Mouse (Mus musculus) ES-Bruce4 (cell line): Measurements from ENCODE around the gene Dcst2. TPM values are rescaled to one million over a fixed set of nuclear protein-coding genes. Genes with fewer than 3 reads are reported as not detected.
A peak's percentile ranks its signal among the peaks of the same experiment; 100 is the strongest.

Experiments used
- H3K27ac ChIP-seq: 2 replicates; pipeline ENCODE4 v1.5.1; 2012; ENCODE audit warnings: low read length, inconsistent platforms; ENCODE audit not compliant: insufficient read depth
- H3K27me3 ChIP-seq: 2 replicates; pipeline ENCODE4 v1.6.1; 2012; ENCODE audit warnings: mild to moderate bottlenecking, low read length, inconsistent platforms; ENCODE audit not compliant: control insufficient read depth, poor library complexity, insufficient read depth, severe bottlenecking
- H3K36me3 ChIP-seq: 2 replicates; pipeline ENCODE4 v1.6.1; 2012; ENCODE audit warnings: inconsistent platforms, mild to moderate bottlenecking, low read length, moderate library complexity; ENCODE audit not compliant: control insufficient read depth, poor library complexity, insufficient read depth, severe bottlenecking
- H3K4me1 ChIP-seq: one replicate; pipeline ENCODE4 v1.8.1; 2011; ENCODE audit warnings: low read length; ENCODE audit not compliant: control insufficient read depth, insufficient read depth
- H3K4me3 ChIP-seq: 2 replicates; pipeline ENCODE4 v1.5.1; 2011; ENCODE audit warnings: low read depth, mild to moderate bottlenecking, low read length
- H3K9ac ChIP-seq: 2 replicates; pipeline ENCODE4 v1.6.1; 2012; ENCODE audit warnings: low read depth, mild to moderate bottlenecking, inconsistent platforms; ENCODE audit not compliant: poor library complexity, severe bottlenecking
- H3K9me3 ChIP-seq: replicated peaks from 2 replicates; pipeline ENCODE4 v1.6.1; 2012; ENCODE audit warnings: mild to moderate bottlenecking, low read length, inconsistent platforms; ENCODE audit not compliant: control insufficient read depth, poor library complexity, insufficient read depth, severe bottlenecking
- CTCF ChIP-seq: IDR thresholded peaks from one replicate; pipeline ENCODE4 v1.8.1; 2011; ENCODE audit warnings: low read depth, low read length
- EP300 ChIP-seq: IDR thresholded peaks from 2 replicates; pipeline ENCODE4 v1.6.1; 2011; ENCODE audit warnings: low read depth, low read length; ENCODE audit not compliant: insufficient read depth
- POLR2A ChIP-seq: IDR thresholded peaks from one replicate; pipeline ENCODE4 v1.8.1; 2011; ENCODE audit warnings: low read length; ENCODE audit not compliant: insufficient read depth
- polyA plus RNA-seq: library from polyadenylated mRNA; stranded (reverse); fragments of >200 nt; gene quantifications from 2 replicates; pipeline ENCODE4 v1.2.4, GENCODE M21; 2011; ENCODE audit warnings: low read depth; ENCODE audit not compliant: missing spikeins, insufficient read depth, insufficient read length

The Dcst2 gene
- polyA plus RNA-seq, 1 experiment: 0.25 TPM

GRCm38 (mm10) chr3:89386438-89387420 is 25.0 kb downstream of the Dcst2 start:
- no peak overlapping the region for H3K27ac ChIP-seq
- TF ChIP-seq EP300 (no peak), POLR2A (no peak), CTCF (no peak)
- no peaks in the 10 kb centered on the region for H3K27me3 ChIP-seq
- H3K9me3 ChIP-seq: no peaks in the 10 kb centered on the region
- peak overlapping the region; percentile 8; the same call in 1 of the 2 replicates for H3K9ac ChIP-seq
- H3K36me3 ChIP-seq: no peaks in the 10 kb centered on the region
- peaks cover 15% of the 10 kb centered on the region for H3K4me1 ChIP-seq
- H3K4me3 ChIP-seq: peak overlapping the region; percentile 35; the same call in 1 of the 2 replicates

- no peak overlapping the region for H3K9ac ChIP-seq
- H3K4me3 ChIP-seq: no peak overlapping the region
- no peak overlapping the region for H3K27ac ChIP-seq
- H3K36me3 ChIP-seq: no peaks in the 10 kb centered on the region
- no peaks in the 10 kb centered on the region for H3K9me3 ChIP-seq
- peaks cover 11% of the 10 kb centered on the region for H3K4me1 ChIP-seq
- no peak for TF ChIP-seq CTCF
- no peak for TF ChIP-seq EP300
- TF ChIP-seq POLR2A: no peak
- no peaks in the 10 kb centered on the region for H3K27me3 ChIP-seq
Observed at GRCm38 (mm10) chr3:89387632-89388031, 25.9 kb downstream of the Dcst2 start.

GRCm38 (mm10) chr3:89388134-89388881 is 26.5 kb downstream of the Dcst2 start:
- no peak overlapping the region for H3K27ac ChIP-seq
- H3K9ac ChIP-seq: no peak overlapping the region
- H3K27me3 ChIP-seq: no peaks in the 10 kb centered on the region
- H3K36me3 ChIP-seq: no peaks in the 10 kb centered on the region
- H3K4me3 ChIP-seq: no peak overlapping the region
- H3K9me3 ChIP-seq: no peaks in the 10 kb centered on the region
- H3K4me1 ChIP-seq: peaks cover 10% of the 10 kb centered on the region
- TF ChIP-seq CTCF (no peak), EP300 (no peak), POLR2A (no peak)

GRCm38 (mm10) chr3:89388901-89389740 is 27.3 kb downstream of the Dcst2 start:
- H3K9ac ChIP-seq: no peak overlapping the region
- H3K27me3 ChIP-seq: no peaks in the 10 kb centered on the region
- no peaks in the 10 kb centered on the region for H3K9me3 ChIP-seq
- H3K27ac ChIP-seq: no peak overlapping the region
- no peaks in the 10 kb centered on the region for H3K36me3 ChIP-seq
- TF ChIP-seq CTCF: no peak
- TF ChIP-seq EP300: no peak
- no peak for TF ChIP-seq POLR2A
- no peak overlapping the region for H3K4me3 ChIP-seq
- peaks cover 3% of the 10 kb centered on the region for H3K4me1 ChIP-seq

GRCm38 (mm10) chr3:89390111-89390515 is 28.3 kb downstream of the Dcst2 start:
- no peak overlapping the region for H3K27ac ChIP-seq
- H3K36me3 ChIP-seq: no peaks in the 10 kb centered on the region
- peaks cover 2% of the 10 kb centered on the region for H3K4me1 ChIP-seq
- no peak overlapping the region for H3K4me3 ChIP-seq
- H3K9me3 ChIP-seq: no peaks in the 10 kb centered on the region
- TF ChIP-seq CTCF (no peak), POLR2A (no peak), EP300 (no peak)
- H3K9ac ChIP-seq: no peak overlapping the region
- H3K27me3 ChIP-seq: no peaks in the 10 kb centered on the region
